Mouse (Mus musculus): ENCODE results near the gene Sema7a.

Sema7a gene

DNA sequence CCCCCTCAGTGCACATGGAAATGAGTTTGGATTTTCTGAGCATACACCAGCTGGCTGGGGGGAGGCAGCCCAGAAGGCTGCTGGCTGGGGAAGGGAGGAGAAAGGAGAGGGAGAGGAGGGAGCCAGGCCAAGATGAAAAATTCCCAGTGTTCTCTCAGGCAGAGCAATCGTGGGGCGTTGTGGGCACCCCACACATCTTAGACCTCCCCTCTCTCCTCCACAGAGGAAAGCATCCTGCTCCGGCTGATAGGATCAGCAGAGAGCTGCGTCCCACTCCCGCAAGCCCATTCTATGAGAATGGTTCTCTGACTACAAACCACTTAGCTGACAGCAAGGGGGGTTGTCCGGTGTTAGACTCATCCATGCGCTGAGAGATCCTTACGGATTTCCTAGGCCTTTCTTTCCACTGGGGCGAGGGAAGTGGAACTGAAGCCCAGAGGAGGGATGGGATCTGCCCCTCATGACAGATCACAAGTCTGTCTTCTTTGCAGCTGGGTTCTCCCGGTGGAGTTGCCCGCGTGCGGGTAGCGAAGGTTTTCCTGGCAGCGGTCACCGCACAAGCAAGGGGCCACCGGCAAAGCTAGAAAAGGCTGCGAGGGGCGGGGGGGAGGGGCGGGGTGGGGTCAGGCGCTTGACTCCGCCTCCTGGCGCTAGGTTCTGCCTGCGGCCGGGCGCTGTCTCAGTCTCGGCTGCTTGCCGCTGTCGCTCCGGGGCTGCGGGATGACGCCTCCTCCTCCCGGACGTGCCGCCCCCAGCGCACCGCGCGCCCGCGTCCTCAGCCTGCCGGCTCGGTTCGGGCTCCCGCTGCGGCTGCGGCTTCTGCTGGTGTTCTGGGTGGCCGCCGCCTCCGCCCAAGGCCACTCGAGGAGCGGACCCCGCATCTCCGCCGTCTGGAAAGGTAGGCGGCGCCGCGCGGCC lies at the start of gene Sema7a:
TSS of gene Sema7a (plus strand) at position 682 of the 918 bp plus-strand sequence.
- peak; percentile 76 for DNase-seq

DNA sequence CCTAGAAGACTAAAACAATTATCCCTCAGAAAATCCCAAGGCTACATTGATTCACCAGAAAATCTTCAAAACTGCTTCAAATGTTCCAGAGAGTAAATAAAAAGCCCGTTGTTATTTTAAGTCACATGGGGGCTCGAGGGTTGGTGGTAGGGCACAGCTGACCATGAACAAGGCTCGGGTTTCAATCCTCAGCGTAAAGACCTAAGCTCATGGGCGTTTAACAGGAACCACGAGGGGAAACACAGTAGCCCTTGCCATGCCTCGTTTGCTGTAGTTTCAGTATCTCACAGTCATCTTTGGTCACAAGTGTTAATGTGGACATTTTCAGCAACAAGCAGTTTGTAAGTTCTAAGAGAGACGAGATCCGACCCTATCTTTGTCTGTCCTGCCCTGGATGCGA lies 39.4 kb upstream of the Sema7a start:
- no peak for DNase-seq

DNA sequence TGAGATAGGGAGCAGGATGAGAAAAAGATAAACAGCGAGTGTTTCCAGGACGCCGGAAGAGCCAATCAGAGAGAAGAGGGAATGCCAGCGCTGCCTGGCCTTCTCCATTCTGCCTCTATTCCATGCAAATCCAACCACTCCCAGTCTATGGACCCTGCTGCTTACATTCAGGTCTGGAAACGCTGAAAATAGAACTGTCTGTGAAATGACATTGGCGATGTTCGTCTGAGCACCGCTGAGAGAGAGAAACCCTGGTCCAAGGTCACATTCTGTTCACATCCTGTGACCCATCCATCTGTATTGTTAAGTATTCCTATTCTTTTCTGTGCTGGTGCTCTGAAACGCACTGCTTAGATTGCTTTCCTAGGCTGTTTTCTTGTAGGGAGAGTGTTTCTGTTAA lies 38.7 kb upstream of the Sema7a start:
- no peak for DNase-seq

DNA sequence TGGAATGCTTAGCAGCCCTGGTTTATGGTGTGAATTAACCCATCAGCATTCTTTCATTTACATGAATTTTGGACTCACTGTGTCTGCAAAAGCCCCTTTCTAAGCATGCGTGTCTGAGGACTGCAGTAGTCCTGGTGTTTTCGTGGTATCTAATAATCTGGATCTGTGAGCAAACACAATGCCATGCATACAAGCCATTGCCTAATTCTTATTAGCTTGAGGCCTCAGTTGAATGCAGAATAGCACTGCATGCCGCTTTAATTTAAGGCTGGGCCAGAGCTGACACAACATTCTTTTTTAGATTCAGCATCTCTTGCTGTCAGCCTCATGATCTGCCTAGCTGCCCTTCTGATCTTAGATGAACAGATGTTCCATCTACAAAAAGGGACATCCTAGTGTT lies 38.3 kb upstream of the Sema7a start:
- no peak for DNase-seq

DNA sequence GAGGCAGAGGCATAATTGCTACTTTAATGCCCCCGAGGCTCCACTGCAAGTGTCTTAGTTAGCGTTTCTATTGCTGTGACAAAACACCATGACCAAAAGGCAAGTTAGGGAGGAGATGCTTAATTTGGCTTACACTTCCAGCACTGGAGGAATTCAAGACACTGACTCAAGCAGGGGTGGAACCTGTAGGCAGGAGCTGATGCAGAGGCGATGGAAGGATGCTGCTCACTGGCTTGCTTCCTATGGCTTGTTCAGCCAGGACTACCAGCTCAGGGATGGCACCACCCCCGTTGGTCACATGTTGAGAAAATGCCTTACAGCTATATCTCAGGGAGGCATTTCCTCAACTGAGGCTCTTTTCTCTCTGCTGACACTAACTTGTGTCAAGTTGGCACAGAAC lies 37.8 kb upstream of the Sema7a start:
- DNase-seq = no peak

DNA sequence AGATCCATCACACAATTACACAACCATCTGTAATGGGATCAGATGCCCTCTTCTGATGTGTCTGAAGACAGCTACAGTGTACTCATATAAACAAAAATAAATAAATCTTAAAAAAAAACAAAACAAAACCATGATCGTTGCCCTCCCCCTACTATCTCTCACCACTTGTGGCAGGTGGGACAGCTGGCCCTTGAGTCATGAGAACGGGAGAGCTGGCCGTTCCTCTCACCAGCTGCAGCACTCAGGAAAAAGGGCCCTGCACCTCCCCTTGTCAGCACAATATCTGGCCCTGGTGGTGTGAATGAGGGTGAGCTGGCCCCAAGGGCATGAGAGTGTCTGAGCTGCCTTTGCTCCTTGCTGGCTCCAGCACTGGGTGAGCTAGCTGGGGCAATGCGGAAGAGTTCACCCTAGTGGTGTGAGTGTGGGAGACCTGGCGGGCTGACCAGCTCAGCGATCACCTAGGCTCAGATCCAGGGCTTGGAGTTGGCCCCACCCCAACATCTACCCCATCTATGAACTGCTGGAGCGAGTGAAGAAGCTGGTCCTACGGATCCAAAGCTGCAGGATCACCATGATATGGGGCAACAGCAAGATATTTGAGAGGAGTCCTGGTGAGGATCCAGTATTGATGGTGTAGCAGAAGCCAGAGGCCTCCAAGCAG lies 36.2 kb upstream of the Sema7a start:
- DNase-seq = no peak

DNA sequence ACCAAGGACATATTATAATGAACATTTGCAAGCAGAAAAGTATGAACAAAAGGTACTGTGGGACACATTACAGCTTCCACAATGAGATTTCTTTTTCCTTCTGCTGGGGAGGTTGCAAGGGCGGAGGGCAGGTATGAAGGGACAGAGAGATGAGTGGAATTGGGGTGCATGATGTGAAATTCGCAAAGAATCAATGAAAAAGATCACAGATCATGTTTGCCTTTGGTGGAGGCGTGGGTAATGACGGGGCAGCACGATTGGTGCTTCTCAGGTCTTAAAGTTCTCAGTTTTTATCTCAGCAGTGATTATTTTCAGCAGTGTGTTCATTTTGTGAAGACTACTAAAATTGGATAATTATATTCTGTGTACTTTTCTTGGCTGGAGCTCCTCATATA lies 35.7 kb upstream of the Sema7a start:
- no peak for DNase-seq

DNA sequence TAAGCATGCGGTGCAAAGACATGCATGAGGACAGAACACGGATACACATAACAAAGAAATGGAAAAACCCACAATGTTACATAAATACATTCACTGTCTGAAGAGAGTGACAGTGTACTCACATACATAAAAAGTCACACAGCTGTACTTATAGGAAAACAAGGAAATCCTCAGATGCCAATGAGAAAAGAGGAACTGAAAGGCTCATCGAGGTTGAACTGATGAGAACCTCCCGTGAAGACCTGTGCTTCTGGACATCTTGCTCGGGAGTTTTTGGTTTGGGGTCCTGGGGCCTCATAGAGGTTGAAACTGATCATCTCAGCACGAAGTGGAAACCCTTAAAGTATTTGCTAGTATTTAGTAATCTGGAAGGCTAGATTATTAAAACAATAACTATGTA lies 32.7 kb upstream of the Sema7a start:
- no peak for DNase-seq

DNA sequence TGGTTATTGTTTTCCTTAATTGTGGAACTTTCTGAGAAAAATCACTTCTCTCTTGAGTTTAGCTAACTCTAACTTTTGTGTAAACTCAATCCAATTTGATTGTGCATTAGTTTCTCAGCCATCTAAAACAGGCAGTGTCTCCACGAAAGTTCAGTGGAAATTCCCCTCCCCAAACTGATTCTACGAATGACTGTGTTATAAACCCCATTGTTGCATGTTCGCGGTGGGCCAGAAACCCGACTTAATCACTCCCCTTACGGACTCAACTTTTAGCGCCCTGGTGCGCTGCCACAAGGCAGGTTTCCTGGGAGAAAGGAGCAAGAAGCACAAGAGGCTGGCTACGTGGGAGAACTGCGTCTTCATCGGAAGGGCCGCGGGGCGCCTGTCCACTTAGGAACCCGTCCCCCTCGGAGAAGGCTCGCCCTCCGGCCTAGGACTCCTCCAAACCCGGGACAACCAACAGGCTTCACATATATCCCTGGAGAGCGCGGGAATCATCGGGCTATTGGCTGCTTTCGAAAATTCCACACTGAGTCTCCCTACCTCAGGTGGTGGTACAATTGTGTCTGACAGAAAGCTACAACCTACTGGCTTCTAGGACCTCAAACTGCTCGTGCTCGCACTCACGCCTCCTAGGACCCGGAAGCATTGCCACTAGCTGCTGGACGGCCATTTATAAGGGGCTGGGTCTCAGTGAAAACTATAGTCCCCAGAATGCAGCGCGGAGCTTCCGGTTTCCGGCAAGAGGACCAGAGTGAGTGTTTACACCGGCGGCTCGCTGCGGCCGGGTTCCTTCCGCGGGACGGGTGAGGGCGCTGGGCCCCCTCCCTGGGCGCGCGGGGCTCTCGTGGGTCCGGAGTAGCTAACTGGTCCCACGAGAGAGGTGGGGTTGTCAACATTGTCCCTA lies 29.4 kb upstream of the Sema7a start, which contains the start of gene Ubl7:
TSS of gene Ubl7 (plus strand) at position 726 of the 907 bp plus-strand sequence.
- DNase-seq = peak; percentile 92

DNA sequence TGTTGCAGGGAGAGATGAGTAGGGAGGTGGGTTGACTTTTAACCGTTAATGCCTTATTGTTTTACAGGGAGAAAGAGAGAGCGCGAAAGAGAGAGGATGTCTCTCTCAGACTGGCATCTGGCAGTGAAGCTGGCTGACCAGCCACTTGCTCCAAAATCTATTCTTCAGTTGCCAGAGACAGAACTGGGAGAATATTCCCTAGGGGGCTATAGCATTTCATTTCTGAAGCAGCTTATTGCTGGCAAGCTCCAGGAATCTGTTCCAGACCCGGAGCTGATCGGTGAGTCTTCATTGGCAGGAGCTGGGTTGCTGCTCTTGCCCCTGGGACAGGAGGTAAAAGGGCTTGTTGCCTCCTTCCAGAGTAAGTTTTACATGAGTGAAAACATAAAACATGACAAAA lies 27.3 kb upstream of the Sema7a start:
- no peak for DNase-seq

DNA sequence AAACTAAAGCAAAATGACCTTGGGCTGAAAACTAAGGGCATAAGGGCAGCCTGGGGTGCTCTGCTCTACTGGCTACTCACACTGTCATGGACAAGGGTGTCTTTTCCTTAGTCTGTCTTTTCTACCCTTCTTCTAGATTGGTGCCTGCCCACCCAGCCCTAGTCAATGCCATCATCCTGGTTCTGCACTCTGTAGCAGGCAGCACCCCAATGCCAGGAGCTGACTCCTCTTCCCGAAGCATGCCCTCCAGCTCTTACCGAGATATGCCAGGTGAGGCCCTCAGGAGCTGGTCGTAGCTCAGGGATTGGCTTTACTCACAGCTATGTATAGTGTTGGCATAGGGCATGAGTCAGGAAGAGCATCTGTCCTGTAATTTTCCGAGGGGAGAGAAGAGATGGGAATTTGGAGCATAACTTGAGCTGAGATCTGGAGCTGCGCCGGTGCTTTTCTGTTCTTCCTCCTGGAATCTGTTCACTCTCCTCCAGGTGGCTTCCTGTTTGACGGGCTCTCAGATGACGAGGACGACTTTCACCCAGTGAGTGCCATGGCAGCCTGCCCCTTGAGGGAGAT lies 18.3 kb upstream of the Sema7a start:
- no peak for DNase-seq

DNA sequence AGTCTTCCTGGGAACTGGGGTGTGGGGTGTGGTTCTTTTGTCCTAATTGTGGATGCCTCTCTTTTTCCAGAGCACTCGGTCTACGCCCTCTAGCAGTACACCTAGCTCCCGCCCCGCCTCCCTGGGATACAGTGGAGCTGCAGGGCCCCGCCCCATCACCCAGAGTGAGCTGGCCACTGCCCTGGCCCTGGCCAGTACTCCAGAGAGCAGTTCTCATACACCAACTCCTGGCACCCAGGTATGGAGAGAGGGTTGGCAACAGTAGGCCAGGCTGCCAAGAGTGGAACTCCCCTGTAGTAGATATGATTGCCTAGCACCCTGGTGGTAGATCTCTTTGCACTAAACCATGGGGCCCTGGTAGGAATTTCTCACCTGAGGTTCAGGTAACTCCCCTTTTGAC lies 17.5 kb upstream of the Sema7a start:
- DNase-seq = no peak

DNA sequence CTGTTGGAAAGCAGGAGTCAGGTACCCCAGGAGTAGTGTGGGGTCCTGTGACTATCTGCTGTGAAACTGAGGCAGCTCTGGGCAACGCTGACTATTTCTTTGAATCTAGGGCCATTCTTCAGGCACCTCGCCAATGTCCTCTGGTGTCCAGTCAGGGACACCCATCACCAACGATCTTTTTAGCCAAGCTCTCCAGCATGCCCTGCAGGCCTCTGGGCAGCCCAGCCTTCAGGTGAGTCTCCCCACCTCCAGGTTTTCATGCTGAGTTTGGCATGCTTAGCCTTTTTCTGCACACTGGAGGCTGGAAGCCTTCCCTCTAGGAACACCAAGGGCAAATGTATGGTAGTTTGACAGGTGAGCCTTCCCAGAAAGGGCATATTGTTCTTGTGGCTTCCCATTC lies 16.9 kb upstream of the Sema7a start:
- no peak for DNase-seq

DNA sequence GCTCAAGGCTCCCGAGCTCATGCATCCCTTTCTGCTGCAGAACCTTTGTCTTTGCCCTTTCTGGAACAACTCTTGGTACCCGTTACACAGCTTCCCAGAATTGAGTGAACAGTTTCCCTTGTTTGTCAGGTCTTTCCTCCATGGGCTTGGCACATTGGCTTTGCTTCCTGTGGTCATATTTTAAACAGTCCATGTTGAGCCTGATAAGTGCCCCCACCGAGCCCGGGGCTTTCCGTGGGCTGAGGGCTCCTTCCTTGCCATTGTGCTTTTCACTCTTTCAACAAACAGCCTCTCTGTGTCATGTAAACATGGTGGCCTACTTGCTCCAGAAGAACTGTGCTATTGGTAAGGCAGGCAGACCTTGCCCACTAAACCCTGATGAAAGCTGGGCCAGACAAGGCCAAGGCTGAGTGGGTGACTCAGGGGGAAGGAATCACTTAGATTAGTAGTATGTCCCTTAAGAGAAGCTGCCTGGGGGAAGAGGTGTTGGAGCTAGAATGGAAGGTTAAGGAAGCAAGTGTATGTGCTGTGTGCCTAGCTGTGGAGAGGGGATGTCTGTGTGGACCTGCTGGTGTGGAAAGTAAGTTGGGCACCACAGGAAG lies 8.6 kb upstream of the Sema7a start:
- DNase-seq = no peak

DNA sequence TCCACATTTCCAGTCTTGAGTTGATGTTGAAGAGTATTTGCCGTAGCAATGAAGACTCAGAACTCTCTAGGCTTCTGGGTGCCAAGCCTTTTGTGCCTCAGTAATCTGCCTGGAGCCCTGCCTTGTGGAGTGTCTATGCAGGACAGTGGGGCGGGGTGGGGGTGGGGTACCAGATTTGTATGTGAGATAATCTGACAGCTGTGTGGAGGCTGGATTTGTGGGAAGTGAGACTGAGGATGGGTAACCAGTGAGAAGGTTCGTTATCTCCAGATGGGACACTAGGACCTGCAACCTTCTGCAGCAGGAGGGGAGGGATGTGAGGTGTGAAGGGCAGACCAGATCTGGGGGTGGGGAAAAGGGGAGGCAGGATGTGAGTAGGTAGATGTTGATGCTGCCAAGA lies 7.7 kb upstream of the Sema7a start:
- DNase-seq = no peak

DNA sequence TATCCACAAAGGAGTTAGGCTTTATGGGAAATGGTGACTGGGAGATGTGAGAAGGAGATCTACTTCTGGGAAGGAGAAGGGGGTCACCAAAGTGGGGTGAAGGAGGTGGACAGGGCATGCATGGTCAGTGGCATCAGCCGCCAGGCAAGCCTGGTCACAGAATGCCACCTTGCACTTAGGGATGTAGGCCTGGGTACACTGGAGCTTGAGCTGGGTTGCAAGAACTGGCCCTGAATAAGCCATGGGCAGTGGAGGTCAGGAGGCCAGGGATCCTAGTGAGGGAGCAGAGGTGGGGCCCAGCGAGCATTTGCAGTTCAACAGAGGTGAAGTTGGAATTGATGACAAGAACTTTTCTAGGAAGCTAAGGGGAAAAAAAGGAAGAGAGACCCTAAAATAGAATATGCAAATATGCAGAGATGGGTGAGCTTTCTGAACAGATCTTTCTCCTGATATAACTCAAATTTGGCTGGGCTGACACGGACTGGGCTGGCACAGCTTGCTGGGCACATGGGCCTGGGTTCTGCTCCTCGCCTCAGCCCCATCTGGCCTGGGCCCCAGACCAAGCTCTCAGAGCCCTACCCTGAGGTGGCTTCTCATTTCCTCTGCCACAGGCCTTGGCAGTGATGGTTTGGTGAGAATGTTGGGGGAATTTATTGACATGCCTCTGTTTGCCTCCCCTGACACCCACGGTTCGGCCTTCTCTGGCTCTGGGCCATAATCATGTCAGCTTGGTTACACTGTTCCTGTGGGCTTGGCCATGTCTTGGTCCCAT lies 6.9 kb upstream of the Sema7a start:
- DNase-seq = no peak

DNA sequence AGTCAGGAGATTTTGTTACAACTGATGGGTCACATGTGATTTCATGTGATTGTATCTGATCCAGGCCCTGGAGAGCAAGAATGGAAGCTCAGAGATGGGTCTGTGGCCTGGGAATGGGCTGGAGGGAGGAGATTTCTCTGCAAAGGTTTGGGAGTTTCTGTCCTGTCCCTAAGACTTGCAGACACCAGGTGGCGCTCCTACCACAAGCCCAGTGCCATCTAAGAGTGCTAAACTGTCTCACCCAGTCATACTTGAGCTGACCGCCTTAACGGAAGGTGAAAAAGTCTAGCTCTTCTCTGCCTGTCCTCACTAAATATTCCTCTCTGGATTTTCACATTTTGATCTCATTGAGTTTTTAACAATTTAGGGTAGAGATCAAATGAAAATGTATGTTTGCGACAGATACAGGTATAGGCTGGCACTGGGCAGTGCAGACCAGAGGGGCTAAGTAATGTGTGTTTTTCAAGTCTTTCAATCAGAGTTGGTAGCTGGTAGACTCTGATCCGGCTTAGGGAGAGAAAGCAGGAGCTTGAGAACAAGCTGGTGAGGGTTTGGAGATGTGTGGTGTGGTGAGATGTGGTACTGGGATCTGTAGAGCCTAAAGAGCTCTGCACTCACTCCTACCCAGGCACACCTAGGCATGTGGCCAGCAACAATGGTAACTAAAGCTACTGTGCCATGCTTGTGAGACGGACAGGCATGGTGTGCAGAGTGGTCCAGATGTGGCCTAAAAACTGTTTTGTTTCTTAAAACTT lies 4.1 kb upstream of the Sema7a start:
- DNase-seq = peak; percentile 88

DNA sequence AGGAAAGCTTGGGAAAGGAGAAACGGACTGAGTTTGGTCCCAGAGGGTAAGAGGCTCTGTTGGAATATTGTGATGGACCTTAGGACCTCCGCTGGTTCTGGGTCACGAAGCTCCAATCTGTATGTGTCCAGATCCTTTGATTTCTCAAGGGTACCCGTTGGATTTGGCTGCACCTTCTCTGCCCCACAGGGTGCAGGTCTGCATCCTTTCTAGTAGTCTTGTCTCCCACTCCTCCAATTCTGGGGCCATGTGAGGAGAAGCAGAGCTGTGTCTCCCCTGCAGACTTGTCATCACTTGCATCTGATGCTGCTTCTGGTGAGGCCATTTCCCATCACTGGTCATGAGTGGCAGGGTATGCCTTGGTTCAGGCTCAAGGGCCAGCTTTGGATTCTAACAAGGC lies 2.7 kb upstream of the Sema7a start:
- DNase-seq = no peak

DNA sequence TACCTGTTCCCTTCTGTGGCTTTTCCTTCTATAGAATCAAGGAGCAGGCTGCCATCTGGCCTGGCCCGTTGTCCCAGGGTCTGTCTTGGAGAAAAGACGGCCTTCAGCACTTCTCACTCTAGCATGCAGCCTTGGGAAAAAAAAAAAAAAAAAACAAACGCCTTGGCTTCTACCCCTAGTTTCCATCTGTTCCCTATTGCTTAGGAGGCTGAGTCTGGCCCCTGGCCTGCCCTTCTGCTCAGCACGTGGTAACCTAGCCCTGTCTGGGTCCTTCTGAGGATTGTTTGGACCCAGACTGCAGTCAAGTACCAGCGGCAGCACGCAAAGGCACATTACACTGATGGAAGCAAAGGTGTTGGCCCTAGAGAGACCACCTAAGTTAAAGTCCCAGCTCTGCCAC lies 2.3 kb upstream of the Sema7a start:
- no peak for DNase-seq

DNA sequence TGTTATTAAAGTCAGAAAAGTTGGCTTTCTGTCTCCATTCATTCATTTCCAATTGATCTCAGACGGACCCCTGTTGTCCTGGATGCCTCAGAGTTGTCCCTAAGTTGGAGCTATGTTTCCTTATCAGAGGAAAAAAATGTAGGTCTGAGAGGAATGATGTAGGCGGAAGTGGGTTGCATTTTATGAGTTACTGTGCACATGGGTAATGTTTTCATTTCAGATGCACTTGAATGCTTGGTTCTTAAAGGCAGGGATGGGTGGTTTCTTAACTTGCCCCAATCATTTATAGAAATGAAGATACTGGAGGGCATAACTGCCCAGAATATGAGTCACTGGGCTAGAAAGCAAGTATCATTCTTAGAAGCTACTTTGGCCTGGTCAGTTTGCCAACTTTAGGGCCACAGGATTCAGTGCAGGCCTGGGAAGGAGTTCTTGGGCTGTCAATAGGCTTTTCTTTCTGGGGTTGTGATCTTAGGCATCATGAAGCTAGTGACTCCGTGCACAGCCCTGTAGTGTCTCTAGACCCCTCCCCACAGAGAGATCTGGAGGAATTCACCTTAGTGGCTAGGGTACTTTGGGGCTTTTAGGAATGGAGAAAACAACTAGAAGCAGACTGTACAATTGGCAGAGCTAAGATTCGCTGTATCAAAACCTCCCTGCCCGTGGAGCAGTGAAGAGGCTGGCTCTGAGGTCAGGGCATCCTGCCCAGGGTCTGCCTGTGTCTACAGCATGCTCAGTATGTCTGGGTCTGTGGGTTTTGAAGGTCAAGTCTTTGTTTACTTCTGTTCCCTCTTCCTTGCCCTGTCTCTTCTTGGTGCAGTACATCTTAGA lies 1.5 kb upstream of the Sema7a start:
- DNase-seq = no peak
